Mouse (Mus musculus) CD4-positive, CD25-positive, alpha-beta regulatory T cell, adult 4 months (primary cell): ENCODE measurements at regions not wholly inside any gene's neighbourhood (a gene's known extent, or its start where the extent isn't known, plus 50 kb on each side); places are given as distances from the start of the nearest gene placed in this dataset.
"Not testable (repeated sequence)": the region's sequence is repeated elsewhere in the genome, so short reads cannot be mapped to it uniquely, and the experiment has no call there.

Experiments used
- ATAC-seq: one replicate; pipeline ENCODE4 v1.8.0; 2017

DNA sequence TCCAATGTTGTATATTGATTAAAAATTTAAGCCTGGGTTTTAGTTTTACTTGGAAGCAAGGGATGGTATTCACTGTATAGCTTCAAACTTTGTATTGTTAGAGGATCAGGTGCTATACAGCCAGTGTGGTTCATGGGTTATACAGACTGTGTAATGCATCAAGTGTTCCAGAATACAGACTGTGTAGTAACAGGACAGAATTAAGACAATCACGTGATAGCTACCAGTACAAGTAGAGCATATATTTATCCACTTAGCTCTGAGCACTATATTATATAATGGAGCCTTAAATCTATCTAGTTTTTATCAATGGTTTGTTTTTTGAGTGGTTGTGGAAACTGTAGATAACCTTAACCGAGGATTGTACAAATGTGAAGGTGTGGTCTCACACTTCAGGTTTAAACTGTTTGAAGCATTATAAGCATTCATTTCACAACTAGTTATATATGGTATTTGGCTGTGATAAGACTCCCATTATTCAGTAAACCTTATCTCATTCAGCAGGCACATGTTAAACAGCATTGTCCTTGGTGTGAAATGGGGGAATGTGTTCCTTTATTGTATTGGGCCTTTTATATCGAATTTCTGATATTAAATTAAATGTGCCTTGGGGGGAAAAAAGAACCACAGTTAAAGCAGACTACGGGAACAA is 256.3 kb upstream of the Sdr16c6 start:
- ATAC-seq: no peak

DNA sequence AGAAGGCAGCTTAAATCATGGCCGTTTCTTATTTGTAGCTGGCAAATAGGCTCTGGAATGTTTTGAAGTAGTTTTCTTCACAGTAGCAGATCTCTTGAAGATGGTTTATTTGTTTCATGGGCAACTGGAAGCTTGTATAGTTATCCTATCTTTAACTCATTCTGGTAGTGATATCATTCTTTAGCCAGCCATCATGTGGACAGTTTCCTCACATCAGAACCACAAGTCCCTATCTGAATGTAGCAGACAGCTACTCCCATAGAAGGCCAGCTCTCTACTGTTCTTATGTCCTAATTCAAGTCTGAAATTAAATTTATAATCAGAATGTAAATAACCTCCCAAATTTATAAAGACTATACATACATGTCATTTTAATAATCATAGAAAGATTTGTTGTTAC is 253.8 kb upstream of the Sdr16c6 start:
- no peak for ATAC-seq

DNA sequence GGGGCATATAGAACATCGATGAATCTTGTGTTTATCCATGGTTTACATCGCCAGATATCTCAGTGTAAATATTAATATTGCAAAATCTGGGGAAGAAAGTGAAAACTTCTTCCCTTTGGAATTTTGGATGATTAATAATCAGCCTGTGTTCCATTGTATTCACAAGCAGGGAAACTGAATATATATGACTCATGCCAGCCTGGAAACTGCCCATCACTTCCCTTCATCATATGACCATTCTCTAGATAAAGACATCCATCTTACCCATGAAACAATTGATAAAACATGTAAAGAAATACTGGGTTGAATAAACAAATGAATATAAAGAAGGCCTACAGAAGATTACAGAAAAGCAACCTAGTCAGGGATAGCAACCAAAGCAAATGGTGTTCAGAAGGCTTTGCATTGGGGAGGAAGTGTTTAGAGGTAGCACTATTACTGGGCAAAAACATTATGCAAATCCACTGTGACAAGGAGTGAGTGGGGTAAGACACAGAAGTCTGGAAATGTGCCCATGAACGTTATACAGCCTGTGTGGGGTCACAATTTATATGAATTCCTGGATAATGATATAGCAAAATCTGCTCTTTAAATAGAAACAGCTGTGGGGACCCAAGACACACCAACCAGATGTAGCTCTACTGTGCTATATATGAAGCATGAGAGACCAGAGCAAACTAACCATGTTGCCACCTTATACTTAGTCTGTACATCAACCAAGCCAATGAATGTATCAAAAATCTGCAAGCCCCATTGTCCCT is 238.5 kb upstream of the Sdr16c6 start:
- no peak for ATAC-seq

DNA sequence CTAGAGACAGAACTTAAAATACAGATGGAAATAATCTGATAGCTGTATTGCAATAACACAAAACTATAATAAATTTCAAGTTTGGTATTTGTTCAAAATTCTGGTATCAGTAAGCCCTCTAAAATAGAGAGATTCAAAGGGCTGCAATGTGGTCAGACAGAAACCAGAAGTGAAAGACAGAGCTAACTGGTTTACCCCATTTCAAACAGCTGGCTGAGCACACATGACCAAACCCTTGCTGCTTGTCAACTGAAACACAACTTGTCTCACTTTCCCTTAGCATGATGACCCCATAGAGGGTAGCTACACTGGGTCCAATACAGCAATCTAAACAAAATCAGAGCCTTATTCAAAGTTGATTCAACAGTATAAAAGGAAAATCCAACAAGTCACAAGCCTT is 234.2 kb upstream of the Sdr16c6 start:
- no peak for ATAC-seq

DNA sequence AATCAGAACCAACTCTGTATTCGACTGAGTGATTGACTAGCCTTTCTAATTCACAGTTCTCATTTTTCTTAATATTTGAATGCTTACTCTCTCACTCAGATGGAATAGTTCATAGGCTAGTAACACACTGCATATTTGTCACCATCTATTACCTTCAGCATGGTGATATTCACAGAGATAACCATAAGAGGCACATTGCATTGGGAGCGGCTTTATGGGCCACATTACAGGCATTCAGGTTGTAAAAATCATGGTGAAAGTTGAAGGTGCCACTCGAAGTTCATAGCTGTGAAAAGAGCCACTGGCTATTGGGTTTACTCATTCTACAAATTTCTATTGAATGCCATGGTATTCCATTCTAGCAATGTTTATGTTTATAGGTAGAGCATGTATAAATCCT is 229.6 kb upstream of the Sdr16c6 start:
- no peak for ATAC-seq

DNA sequence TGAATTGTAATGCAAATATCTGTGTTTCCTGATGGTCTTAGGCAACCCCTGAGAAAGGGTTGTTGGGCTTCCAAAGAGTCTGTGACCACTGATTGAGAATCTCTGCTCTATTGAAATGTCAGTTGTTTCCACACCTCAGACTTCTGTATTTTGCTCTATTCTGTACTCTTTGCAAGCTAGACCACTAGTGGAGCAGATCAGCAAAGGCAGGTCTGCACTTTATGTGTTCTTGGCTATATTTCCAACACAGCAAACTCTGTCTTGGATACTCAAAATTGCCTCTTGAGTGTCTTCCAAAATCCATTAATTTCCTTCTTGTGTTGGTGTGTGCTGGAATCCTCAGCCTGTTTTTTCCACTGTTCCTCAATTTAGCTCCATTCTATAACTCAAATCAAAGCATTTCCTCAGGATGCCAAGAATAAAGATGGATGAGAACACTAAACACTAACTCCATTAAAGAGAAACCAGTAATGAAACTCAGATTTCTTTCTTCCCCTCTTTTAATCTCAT is 228.5 kb upstream of the Sdr16c6 start:
- ATAC-seq: no peak

DNA sequence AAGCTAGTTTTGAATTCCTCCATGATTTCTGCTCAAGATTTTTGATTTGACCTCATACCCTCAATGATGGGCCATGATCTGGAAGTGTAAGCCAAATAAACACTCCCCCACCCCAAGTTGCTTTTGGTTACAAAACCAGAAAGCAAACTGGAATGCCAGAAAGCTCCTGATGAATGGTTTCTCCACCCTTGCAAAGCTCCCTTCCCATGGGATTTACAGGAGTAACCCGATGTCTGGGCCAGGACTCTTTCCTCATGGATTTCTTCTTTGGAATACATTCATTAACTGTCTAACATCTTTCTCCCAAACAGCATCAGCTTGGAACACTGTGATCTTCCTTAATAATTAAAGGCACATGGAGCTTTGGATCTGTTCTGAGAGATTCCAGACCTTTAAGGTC is 227.3 kb upstream of the Sdr16c6 start:
- no peak for ATAC-seq

DNA sequence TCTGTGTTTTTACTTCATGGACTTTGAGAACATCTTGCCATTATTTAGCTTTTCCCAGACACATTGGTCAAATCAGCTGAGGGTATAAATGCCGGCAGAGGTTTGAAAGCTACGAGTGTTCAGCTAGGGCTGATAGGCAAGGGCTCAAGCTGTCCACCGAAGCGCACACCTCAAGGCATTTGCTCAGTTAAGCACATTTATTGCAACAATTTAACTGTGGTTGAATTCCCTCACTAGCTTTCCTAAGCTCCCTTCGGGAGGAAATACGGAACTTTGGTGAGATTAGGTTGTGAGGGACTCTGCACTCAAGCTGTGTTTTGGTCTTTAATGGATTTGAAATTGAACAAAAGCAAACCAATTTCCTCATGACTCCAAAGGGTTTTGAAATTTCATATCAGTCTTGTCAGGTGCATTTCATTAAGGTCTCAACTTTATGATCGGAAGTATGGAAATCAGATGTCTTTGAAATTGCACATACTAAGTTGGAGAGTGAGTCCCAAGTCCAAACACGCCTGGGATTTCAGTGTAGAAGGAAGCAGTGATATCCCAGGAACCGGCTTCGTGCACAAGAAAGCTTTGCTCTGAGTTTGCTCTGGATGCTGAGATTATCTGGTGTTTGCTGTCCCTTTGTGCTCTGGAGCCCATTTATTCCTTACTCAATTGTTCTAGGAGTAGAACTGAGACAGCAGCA is 223.0 kb upstream of the Sdr16c6 start:
- ATAC-seq: no peak

DNA sequence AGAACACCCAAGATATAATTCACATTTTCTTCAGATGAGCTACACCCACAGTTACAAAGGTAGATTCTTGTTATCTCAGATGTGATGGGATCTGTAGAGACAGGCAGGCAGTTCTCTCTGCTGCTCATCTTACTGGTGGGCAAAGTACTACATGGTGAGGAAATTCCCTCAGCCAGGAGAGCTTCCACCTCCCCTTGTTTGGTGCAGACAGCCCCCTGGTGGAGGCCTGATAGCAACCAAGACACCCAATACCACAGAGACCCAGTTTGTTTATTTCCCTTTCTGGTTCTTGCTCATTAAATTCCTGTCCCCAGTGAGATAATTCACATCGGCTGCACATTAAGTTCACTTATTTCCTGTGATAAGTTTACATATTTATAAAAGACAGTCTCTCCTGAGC is 222.3 kb upstream of the Sdr16c6 start:
- peak; percentile 32 for ATAC-seq

DNA sequence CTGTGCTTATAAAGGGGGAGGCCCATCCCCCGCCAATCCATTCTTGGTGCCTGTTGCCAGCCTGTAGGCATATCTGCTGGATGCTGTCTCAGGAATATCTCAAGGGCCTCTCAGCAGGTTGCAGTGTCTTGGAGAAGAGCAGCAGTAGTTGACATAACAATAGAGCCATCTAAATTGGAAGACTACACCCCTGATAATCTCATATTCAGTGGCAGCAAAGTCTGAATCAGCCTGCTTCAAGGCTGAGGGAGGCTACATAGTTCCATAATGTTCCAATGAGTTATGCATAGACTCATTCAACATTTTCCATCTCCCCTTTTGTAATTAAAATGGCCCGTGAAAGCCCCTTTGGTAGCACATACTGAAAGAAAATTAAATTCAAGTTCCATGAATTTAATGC is 172.3 kb upstream of the Sdr16c6 start:
- no peak for ATAC-seq

DNA sequence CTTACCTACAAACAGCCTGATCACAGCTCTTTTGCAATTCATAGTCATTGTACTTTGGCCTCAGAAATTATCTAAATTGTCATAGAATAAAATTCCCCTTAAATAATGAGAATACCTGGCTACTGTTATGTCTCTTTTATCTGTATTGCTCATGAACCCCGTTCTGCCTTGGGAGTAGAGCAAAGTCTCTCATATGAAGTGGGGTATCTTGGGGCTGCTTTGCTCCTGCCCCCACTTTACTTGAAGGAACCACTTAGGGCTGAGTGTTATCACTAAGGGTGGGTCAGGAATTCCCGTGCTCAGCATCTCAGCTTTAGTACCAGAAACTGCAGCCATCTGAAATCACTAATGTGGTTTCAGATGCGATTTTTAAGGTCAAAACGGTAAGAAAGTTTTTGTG is 170.3 kb upstream of the Sdr16c6 start:
- ATAC-seq: no peak

DNA sequence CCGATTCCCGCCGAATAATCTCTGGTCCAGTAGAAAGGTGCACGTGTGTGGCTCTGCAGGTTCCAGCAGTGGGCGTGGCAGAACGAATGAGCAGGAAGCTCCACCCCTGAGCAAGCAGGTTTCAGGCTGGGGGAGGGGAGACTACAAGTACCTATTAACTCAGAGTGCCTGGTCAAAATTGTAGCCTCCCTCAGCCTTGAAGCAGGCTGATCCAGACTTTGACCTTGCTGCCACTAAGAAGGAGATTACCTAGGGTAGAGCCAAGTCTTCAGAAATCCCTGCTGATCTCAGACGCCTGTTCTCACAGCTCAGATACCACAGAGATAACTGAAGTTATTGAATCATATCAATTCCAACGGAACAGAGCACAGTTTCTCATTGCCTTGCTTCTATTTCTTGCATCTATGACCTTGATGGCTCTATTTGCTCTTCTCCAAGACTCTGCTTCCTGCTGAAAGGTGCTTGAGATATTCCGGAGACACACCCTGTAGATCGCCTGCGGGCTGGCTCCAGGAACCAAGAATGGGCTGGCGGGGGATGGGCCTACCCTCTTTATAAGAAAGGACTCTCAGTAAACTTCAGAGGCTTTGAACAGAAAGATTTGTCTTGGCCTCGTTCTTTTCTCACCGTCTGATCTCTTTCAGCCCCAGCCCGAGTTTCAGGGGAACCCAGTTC is 165.1 kb upstream of the Sdr16c6 start:
- not testable (repeated sequence) for ATAC-seq

DNA sequence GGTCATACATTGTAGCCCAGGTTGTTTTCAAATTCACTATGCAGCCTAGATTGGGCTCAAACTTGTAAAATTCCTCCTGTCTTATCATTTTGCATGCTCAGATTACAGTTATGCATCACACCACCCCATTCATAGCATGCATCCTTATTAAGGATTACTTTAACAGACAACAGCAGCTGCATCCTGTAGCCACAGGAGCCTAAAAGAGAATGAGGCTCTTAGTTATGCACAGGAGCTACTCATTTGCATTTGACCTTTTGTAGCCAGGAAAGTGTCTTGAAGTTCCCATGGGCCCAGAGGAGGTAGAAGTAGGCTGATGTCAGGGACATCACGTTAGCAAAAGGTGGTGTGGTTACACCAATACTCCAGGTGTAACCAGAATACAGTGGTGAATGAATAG is 148.9 kb upstream of the Sdr16c6 start:
- ATAC-seq: no peak

DNA sequence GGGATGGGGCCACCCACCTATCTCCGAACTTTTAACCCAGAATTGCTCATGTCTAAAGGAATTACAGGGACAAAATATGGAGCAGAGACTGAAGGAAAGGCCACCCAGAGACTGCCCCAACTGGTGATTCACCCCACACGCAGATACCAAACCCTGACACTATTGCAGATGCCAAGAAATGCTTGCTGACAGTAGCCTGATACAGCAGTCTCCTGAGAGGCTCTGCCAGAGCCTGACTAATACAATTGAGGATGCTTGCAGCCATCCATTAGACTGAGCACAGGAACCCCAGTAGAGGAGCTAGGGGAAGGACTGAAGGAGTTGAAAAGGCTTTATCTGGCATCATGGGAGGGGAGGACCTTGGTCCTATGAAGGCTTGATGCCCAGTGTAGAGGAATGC is 142.4 kb upstream of the Sdr16c6 start:
- no peak for ATAC-seq

DNA sequence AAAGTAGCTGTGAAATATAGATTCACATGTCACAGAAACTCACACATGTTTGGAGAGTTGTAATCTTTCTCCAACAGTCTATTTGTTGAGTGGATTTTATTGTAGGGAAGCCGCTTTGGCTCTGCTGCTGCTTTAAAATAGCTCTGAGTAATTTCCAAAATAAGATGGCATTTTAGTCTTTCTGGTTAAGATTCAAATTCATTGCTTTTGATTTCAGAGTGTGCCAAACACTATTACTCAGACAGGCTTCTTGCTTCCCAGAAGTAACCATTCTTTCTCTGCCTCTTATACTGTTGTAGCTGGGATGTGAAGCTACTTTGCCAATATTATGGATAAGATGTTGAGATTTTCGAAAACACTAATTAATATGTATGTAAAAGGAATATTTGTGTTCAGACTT is 134.6 kb upstream of the Sdr16c6 start:
- no peak for ATAC-seq

DNA sequence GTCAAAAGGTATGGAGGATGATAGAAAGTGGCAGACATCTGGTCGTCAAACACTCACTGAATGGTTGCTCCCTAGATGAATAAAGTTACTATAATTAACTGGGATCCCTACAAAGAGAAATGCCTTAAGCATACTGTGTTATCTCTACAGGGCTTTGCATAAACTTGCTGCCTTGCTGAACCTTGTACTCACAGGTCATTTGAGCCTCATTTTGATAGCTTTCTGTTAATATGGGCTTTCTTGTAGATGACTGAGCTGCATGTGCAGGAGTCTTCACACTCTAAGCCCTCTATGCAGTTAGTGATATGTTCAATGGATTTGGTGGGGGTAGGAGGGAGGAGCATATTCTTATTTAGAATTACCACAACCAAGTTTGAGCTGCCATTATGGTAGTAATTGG is 127.8 kb upstream of the Sdr16c6 start:
- no peak for ATAC-seq

DNA sequence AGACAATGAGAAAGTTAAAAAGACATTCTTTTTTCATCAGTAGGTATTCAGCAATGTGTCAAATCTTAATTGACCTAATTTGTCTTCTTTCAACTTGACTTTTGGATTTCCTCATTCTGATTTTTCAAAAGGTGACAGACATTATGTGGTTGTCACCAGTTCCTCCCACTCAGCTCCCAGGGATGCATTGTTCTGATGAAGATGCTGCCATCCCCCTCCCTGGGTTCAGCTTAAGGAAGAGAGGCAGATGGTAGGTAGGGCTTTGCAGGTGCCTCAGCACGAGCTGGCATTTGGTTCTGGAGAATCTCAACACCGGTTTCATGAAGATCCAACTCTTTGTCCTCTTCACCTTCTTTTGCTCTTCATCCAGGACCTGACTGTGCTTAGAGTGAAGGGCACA is 122.0 kb upstream of the Sdr16c6 start:
- ATAC-seq: no peak

DNA sequence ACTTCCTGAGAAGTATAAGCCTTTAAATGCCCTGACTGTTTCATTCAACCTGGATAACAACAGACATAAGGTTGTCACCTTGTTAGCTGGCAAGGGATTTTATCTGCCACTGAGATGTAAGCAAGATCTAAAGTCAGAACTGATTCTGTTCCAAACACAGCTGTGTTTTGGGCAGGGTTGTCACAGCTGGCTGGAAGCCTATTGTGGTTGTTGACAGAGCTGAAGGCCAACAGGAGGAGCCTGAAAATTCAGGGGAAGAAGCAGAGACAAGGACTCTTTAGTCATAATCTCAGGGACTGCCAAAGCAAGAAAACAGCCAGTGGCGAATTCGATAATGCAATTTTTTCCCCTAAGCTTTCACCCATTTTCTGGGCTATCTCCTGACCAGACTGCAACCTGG is 118.5 kb upstream of the Sdr16c6 start:
- no peak for ATAC-seq

DNA sequence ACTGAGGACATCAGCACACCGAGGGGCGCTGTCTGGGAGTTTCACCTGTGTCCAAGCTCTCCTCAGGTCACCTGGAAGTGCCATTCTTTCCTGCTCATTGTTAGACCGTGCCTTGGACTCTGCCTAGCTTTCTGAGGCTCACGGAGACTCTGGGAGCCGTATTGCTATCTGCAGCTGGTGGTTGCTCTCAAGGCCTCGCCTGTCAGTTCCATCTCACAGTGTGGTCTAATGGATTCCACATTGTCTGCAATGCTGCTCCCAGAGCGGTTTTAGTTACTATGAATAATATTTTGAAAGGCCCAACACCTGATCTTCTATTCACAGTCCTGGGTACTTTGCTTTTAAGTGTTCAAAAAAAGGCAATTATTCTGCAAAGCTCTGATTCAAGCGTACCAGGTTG is 117.9 kb upstream of the Sdr16c6 start:
- no peak for ATAC-seq
